Mouse (Mus musculus): ENCODE data around the gene Atf4. TPM values are rescaled to one million over a fixed set of nuclear protein-coding genes. Genes with fewer than 3 reads are reported as not detected.

Atf4 gene
- total RNA-seq, 2 experiments from 2014 or later: 85.7 to 94.3 TPM

DNA sequence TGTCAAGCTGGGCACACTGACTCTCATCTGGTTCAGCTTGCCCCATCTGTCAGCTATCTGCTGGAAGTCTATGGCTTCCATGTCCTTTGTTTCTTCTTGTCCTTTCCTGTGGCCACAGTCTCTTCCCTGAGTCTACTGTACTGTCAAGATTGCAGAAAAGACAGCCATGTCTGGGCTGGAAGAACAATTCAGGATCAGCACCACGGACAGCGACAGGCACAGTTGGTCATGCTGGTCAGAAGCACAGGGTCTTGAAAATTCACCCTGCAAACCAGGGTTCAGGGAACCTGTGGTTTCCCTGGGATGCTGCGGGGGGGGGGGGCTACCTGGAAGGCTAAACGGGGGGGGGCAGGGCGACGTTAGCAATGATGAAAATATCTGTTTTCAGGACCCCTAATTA is 22.6 kb downstream of the Atf4 start:
- TF ChIP-seq CTCF (conservative IDR thresholded peaks at IDR 0.05): no peak
- no peak overlapping the region for H3K27ac ChIP-seq
- no peak for DNase-seq (ENCODE audit: low spot score in 2 of 2)
- H3K4me3 ChIP-seq: no peak overlapping the region

GRCm38 (mm10) chr15:80278121-80278759 is 23.3 kb downstream of the Atf4 start:
- no peak for TF ChIP-seq CTCF (conservative IDR thresholded peaks at IDR 0.05)
- DNase-seq (ENCODE audit: low spot score in 2 of 2): peak; percentile 56 to 68
- Histone ChIP-seq H3K4me3 (no peak overlapping the region), H3K27ac (peak overlapping the region; percentile 57)

GRCm38 (mm10) chr15:80279053-80279452 is 24.1 kb downstream of the Atf4 start:
- Histone ChIP-seq H3K27ac (no peak overlapping the region), H3K4me3 (no peak overlapping the region)
- TF ChIP-seq CTCF (conservative IDR thresholded peaks at IDR 0.05): no peak
- no peak for DNase-seq (ENCODE audit: low spot score in 2 of 2)

DNA sequence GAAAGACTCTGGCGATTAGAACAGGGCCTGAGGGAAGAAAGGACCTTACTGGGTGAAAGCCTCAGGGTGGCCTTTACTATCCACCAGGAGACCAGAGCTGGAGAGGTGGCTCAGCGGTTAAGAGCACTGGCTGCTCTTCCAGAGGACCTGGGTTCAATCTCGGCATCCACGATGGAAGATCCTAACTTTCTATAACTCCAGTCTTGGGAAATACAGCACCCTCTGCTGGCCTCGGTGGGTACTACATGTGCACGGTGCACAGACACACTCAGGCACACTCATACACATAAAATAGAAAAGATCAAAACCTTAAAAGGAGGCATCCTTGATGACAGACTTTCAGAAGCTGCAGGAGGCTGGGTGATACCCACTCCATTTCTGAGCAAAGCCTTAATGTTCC is 25.7 kb downstream of the Atf4 start:
- TF ChIP-seq CTCF (conservative IDR thresholded peaks at IDR 0.05): peak; percentile 81
- peak in 1 of 2 experiments; percentile 47 for DNase-seq (ENCODE audit: low spot score in 2 of 2)
- Histone ChIP-seq H3K27ac (no peak overlapping the region), H3K4me3 (no peak overlapping the region)

- peak; percentile 47 for TF ChIP-seq CTCF (conservative IDR thresholded peaks at IDR 0.05)
- Histone ChIP-seq H3K27ac (peak within 1 kb of the TSS; percentile 88), H3K4me3 (peak within 1 kb of the TSS; percentile 68)
- peak; percentile 69 to 73 for DNase-seq (ENCODE audit: low spot score in 2 of 2)
Observed at GRCm38 (mm10) chr15:80286851-80287415, 31.9 kb downstream of the Atf4 start, which contains the start of gene Cacna1i. Cacna1i (plus strand) TSS chr15:80287238.

GRCm38 (mm10) chr15:80288036-80288435 is 33.1 kb downstream of the Atf4 start:
- H3K27ac ChIP-seq: peak overlapping the region; percentile 88
- no peak for TF ChIP-seq CTCF (conservative IDR thresholded peaks at IDR 0.05)

GRCm38 (mm10) chr15:80289436-80289835 is 34.5 kb downstream of the Atf4 start:
- Histone ChIP-seq H3K27ac (no peak overlapping the region), H3K4me3 (peak overlapping the region; percentile 33)
- peak; percentile 66 to 73 for DNase-seq (ENCODE audit: low spot score in 2 of 2)
- peak; percentile 84 for TF ChIP-seq CTCF (conservative IDR thresholded peaks at IDR 0.05)

More at GRCm38 (mm10) chr15:80288036-80288435, 33.1 kb downstream of the Atf4 start:
- peak overlapping the region; percentile 68 for H3K4me3 ChIP-seq
- DNase-seq (ENCODE audit: low spot score in 2 of 2): no peak

DNA sequence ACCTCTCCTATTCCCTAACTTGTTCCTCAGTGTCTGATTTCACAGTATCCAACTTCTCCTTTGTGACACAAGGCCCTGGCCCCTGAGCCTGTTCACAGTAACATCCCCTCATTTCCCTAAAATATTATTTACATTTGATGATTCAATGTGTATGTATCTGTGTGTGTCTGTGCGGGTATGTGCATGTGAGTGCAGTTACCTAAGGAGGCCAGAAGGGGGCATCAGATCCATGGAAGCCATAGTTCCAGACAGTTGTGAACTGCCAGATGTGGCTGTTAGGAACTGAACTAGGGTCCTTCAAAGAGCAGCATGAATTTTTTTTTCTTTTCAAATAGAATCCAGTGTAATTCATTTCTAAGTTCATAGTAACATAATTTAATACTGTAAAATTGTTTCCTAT is 42.2 kb downstream of the Atf4 start:
- peak; percentile 62 for TF ChIP-seq CTCF (conservative IDR thresholded peaks at IDR 0.05)
- Histone ChIP-seq H3K27ac (no peak overlapping the region), H3K4me3 (no peak overlapping the region)
- DNase-seq (ENCODE audit: low spot score in 2 of 2): no peak

- peak; percentile 26 to 28 for DNase-seq (ENCODE audit: low spot score in 2 of 2)
- Histone ChIP-seq H3K4me3 (no peak overlapping the region), H3K27ac (no peak overlapping the region)
- no peak for TF ChIP-seq CTCF (conservative IDR thresholded peaks at IDR 0.05)
Observed at GRCm38 (mm10) chr15:80303779-80304178, 48.8 kb downstream of the Atf4 start.

DNA sequence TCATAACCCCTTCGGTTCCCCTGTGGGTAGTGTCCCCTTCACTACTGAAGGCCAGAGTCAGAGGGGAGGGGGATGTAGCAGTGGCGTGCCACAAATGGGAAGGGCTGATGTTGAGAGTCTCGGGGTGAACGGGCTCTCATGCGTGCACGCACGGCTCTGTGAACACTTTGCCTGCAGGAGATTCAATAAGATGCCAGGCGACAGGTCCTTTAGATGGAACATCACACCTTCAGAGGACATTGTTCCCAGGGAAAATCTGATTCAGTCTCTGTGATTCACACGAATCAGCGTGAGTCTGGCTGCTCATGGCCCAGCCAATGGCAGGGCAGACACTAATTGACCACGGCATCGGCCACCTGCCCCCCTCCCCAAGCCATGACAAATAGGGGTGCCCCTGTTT is 49.2 kb downstream of the Atf4 start:
- DNase-seq (ENCODE audit: low spot score in 2 of 2): no peak
- H3K27ac ChIP-seq: no peak overlapping the region
- no peak for TF ChIP-seq CTCF (conservative IDR thresholded peaks at IDR 0.05)
- no peak overlapping the region for H3K4me3 ChIP-seq

- Histone ChIP-seq H3K27ac (no peak overlapping the region), H3K4me3 (no peak overlapping the region)
- DNase-seq (ENCODE audit: low spot score in 2 of 2): no peak
- TF ChIP-seq CTCF (conservative IDR thresholded peaks at IDR 0.05): no peak
Observed at GRCm38 (mm10) chr15:80306146-80306545, 51.2 kb downstream of the Atf4 start.

Other genes starting within 250 kb of the Atf4 start
- gene Pdgfb, start 240.2 kb upstream of the Atf4 start, total RNA-seq (2021): 10 to 100 TPM; 27.4 to 29.3 TPM
- gene Syngr1, start 163.8 kb upstream of the Atf4 start, total RNA-seq (2021): 100 to 1,000 TPM; 356 to 380 TPM
- gene Rpl3, start 163.3 kb upstream of the Atf4 start, total RNA-seq (2021): 100 to 1,000 TPM; 558 to 583 TPM
- gene Tab1, start 122.1 kb upstream of the Atf4 start, total RNA-seq (2021): 10 to 100 TPM; 28.2 to 30.2 TPM
- gene Mgat3, start 81.5 kb upstream of the Atf4 start, total RNA-seq (2021): 100 to 1,000 TPM; 109 to 115 TPM
- gene Mief1, start 21.2 kb upstream of the Atf4 start, total RNA-seq (2021): 10 to 100 TPM; 31.0 to 32.2 TPM
- gene AC140267.1, start 19.3 kb upstream of the Atf4 start, total RNA-seq (2021): 10 to 100 TPM; 20.4 to 24.6 TPM
- gene Rps19bp1, start 9.1 kb downstream of the Atf4 start, total RNA-seq (2021): 10 to 100 TPM; 32.5 to 37.0 TPM
- gene Cacna1i, start 32.1 kb downstream of the Atf4 start, total RNA-seq (2021): 10 to 100 TPM; 36.1 to 41.4 TPM

Data from layer of hippocampus, adult 2 months (tissue).